Mouse (Mus musculus) left cerebral cortex, adult 9 months (tissue): Measurements from ENCODE around the gene Zmynd8.
A peak's percentile ranks its signal among the peaks of the same experiment; 100 is the strongest.

Experiments
- DNase-seq, 2 experiments: peaks; one replicate each; pipeline ENCODE4 v3.0.0; 2022; ENCODE audit warnings: low spot score in 2 of 2

Zmynd8 gene

DNA sequence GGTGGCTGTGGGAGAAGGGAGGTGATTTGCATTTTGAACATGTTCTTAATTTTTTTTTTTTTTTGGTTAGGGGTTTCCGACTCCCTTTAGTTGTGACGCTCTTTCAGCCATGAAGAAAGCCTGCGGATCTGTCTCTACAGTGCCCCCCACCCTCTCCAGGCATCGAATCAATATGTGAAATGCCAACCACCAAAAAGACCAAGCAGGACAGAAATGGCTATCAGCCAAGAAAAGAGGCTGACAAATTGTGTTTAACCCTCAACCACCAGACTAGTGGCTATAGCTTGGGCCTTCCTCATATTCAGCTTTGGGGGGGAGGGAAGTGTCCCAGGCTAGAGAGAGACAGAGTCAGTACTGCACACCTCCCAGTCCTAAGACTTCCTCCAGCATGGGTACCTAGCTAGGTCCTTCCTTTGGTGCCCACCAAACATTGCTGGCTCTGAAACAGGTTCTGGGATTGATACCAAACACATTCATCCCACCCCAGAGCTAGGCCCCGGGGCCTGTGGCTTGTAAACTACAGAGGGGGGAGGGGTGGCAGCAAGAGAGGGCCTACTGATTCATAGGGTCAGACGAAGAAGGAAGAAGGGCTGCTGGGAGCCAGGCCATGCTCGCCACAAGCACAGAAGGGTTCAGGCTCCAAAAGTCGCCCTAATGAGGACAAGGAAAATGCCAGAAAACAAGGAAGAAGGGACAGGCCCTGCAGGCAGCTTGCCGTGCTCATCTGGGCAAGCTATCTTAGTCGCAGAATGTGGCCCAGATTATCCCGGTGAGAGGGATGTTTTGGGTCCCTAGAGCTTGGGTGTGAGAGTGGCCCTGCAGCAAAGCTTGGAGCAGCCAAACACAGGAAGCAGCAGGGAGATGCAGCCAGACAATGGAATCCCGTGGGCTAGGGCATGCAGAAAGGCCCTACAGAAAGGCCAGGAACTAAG, 40.1 kb downstream of the Zmynd8 start:
- DNase-seq, result no peak

GRCm38 (mm10) chr2:165857841-165858426, 40.9 kb downstream of the Zmynd8 start:
- no peak for DNase-seq

- DNase-seq, result no peak
Measured at GRCm38 (mm10) chr2:165857395-165857831, 41.4 kb downstream of the Zmynd8 start.

DNA sequence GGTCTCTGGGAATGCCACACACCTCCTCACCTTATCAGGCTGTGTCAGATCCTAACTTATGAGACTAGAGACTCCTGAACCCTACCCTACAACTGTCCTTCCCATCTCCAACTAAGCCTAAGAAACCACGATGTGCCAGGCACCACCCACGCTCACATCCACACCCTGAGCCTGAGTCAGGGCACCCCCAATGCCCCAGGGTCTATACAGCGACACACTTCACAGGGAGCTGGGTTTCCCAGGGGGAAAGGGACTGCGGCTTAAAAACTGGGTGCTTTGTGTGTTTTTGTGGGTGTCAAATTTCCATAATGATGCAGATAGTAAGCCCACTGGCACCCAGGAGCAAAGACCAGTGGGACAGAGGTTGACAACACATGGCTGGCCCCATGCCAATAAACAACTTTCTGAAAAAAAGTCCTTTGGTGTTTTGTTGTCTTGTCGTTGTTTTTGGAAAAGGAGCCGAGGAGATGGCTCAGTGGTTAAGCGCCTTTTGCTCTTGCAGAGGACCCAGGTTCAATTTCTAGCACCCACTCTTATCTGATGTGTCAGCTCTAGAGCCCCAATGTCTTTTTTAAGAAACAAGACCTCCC, 42.1 kb downstream of the Zmynd8 start:
- no peak for DNase-seq

DNA sequence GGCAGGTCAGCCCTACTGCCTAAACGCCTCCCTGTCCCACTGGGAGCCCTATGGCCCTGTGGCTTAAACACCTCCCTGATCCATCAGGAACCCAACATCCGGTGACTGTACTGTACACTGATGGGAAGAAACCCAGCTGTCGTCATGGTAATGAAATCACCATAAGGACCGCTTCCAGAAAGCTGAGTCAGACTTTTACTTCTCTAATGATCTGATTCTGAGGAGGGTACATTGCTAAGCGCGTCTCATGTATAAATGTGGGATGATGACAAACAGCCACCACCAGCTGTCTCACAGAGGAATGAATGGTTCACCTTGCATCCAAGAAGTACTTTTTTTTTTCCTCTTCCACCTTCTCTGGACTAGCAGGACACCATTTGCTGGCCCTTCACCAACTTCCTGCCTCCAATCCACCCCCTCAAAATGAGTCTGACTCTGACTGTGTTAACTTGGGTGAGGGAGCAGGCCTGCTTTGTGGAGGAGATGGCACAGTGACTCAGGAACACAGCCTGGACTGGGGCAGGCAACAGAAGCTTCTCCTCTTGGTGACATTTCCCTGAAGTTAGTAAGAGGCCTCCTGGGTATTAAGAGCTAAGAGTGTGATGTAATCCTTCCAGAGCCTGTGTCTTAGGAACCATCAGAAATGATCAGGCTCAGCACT, 43.0 kb downstream of the Zmynd8 start:
- DNase-seq, result peak in 1 of 2 experiments; percentile 85

DNA sequence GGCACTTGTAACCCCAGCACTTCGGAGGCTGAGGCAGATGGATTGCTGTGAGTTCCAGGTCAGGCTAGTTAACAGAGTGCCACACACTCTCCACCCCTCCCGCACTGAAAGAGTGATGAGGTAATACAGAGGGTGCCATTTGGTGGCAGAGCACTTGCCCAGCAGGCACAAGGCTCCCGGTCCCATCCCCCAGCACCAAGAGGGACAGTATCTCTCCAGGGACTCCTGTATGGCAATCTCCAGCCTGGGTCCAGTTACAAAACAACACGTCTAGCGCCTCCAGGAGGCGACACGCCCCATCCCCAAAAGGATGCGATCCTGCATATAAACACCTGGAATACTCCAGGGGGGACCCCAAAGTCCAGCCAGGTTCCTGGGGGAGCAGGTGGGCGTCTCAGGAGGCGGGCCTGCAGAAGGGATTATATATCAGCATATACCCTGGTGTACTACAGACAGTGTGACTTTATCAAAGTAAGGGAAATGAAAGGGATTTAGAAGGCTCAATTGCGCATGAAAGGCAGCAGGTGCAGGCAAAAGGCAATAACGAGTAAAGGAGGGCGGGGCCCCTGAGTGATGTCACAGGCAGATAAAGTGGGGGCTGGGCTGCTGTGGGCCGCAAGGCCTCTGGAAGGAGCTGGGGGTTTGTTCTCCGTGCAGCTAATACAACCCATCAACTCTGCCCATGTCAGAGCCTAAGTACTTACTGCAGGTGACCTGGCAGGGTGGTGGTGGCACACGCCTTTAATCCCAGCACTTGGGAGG, 44.4 kb downstream of the Zmynd8 start:
- DNase-seq, result no peak

- no peak for DNase-seq
Measured at GRCm38 (mm10) chr2:165852896-165853633, 45.8 kb downstream of the Zmynd8 start.

DNA sequence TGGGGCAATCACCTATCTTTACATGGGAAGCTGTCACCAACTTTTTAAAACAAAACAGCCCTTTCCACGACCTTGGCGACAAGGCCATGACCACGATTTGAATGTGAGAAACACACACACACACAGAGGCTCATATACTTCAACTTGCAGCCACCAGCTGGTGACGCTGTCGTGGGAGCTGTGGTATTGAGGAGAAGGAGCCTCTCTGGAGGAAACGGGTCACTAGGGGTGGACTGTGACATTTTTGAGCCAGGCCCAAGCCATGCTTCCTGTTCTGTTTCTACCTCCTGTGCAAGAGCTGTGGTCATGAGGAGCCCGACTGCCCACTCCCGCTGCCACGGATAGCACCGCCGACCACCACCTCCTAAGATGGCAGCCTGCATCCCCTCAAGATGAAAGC, 46.4 kb downstream of the Zmynd8 start:
- no peak for DNase-seq

DNA sequence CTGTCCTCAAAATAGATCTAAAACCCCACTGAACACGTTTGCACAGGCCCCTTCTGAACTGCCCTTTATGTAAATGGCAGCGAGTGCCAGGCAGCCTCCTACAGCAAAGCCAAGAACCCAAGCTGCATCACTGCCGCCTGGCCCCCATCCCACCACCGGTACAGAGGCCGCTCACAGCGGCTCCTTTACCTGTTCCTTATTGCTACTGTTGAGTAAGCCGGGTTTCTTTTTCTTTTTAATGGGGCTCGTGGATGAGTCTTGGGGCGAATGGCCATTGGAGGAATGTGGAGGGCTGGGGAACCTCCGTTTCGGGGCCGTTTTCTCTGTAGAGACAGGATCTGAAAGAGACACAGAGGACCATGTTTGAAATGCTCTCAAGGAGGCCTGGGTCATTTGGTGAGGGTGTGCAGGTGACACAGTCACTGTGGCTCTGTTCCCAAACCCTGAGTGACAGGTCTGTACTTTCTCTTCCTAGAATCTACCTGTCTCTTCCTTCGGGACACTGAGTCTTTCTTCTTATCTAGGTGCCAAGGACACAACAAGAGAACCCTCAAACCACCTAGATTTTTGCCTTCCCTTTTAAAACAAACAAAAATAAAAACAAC, 46.9 kb downstream of the Zmynd8 start:
- no peak for DNase-seq

- no peak for DNase-seq
Measured at GRCm38 (mm10) chr2:165850826-165851225, 48.0 kb downstream of the Zmynd8 start.

DNA sequence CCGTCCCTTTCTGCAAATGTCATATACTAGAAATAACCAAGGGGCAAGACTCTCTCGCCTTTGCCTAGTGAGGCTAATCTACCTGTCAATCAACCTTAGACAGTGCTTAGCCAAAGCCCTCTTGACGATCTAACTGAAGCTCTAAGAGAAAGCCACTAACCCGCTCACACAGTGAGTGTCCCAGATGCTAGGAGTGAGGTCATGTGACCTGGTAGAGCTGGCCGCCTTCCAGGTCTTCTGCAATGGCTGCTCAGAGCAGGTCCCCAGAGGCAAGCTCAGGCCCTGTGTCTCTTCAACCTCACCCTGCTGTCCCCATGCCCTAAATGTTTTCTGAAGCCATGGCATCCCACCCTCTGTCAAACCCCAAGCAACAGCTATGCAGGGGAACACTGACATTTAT, 49.7 kb downstream of the Zmynd8 start:
- DNase-seq, result peak in 1 of 2 experiments; percentile 77

- DNase-seq, result no peak
Measured at GRCm38 (mm10) chr2:165846787-165847186, 52.0 kb downstream of the Zmynd8 start.

DNA sequence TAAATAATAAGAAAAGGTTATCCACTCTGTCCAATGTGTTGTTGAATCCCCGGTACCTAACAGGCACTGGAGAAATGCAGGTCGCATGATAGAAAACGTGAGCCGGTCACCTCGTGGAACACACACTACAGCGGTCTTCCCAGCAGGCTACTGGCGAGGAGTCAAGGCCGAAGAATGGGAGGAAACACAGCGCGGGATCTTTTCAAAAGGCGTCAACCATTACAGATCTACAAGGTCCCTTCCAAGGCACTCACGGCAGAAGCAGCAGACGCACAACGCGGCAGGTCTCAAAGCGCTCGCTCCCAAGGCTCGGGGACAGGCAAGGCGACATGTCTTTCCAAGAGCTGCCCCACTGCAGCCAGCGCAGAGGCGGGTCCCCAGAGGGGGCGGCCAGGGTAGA, 53.3 kb downstream of the Zmynd8 start:
- no peak for DNase-seq

DNA sequence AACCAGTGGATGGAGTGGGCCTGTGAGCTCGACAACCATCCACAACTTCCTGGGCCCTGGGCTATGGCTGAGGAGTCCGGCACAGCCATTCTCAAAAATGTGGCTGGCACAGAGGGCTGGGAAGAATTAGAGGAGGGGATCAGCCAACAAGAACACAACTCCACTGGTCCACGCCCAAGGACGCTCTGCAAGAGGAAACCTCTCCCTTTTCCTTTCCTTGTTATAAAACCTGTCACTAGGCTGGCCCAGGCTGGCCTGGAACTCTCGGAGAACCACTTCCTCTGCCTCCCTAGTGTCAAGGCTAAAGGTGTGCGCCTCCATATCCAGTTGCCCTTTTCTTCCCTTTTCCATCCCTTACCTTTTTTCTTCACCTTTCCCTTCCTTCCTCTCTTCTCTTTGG, 55.5 kb downstream of the Zmynd8 start:
- no peak for DNase-seq

DNA sequence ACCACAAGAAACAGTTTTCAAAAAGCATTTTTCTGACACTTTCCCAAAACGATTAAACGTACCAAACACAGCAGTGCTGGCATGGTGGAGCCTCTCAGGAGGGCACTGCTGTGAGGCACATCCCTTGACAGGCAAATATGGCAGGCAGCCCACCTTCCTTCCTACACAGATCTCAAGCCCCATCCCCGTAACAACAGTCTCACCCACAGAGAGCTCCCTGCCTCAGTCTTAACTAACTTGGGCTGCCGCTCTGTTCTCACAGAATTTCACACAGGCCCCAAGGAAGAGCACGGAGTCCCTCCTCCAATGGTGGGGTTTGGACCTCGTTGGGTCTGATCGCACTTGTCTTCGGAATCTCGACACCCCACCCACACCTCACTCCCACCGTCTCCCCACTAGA, 56.6 kb downstream of the Zmynd8 start:
- DNase-seq, result no peak

DNA sequence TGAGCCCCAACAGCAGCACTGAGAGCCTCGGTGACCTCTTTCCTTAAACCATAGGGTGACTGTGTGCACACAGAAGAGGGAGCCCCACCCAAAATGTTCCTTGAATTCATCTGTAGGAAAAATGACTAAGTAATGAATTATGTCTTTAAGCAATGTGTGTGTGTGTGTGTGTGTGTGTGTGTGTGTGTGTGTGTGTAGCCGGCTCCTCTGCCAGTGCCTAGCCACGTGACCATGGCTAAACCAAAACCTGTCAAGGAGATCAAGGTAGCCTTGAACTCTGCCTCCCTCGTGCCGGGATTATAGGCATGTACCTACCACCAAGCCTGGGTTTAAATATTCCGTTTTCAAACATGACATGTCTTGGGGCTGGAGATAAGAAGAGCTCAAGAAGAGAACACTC, 57.0 kb downstream of the Zmynd8 start:
- DNase-seq, result no peak

GRCm38 (mm10) chr2:165840852-165841251, 58.0 kb downstream of the Zmynd8 start:
- no peak for DNase-seq

DNA sequence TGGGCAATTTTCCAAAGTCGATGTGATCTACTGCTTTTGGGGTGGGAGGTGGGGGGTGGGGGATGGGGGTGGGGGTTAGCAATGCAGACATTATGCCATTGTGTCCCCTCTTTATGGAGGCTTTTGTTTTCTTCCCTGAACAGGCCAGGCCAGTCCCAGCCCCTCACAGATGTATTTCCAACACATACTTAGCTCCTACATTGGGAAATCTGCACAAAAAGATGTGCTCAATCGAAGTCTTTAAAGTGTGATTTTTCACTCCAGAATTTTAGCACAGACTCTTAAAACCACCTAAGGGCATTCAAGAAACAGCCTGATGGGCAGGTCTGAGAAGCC, 59.5 kb downstream of the Zmynd8 start:
- no peak for DNase-seq

DNA sequence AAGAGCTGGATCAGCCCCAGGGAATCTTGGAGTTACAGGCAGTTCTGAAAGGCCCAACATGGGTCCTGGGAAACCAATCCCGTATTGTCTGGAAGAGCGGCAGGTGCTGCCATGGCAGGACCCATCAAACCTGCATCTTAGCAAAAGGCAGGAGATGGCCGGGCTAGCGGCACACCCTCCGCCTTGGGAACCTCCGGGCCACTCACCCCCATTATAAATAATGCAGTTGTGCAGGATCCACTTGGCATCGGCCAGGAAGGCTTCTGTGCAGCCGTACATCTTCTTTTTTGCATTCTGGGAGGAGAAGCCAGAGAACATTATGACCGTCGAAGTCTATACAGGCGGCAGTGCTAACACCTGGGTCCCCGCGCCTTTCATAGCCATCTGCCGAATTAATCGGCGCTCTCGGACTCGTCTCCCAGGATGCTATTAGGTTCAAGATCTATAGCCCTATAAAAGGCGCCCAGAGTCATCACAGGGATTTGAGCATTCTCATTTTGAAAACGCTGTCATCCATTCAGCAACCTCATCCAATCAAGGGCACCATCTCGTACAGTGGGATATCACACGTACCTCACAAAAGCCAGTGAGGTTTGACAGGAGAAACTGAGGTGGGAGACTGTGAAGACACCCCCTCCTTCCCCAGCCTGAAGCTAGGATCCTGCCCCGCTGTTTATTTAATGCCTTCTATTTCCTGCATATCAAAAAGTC, 60.1 kb downstream of the Zmynd8 start:
- DNase-seq, result no peak

GRCm38 (mm10) chr2:165834601-165835000, 64.2 kb downstream of the Zmynd8 start:
- no peak for DNase-seq
